Mouse (Mus musculus): ENCODE data around the gene Mapt. TPM values are rescaled to one million over a fixed set of nuclear protein-coding genes. Genes with fewer than 3 reads are reported as not detected.
A peak's percentile ranks its signal among the peaks of the same experiment; 100 is the strongest.

Gene Mapt
- polyA plus RNA-seq, 1 experiment from 2014 or later, result 1,075 TPM

DNA sequence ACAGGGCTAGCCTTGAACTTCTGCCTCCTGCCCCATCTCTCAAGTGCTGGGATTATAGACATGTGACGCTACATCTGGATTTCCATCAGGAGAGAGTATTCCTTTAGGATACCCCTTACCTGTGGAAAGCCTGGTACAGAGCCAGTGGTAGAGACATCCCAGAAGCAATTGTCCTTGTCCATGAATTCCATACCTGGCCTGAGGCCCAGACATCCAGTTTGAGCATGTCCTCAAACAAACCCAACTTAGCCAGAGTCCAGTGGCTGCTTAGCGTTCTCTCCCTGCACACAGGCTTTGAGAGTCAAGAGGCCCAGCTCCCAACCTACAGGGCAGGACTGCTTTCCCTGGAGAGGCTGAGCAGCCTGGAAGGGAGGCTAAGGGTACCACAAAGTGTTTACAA, 25.0 kb downstream of the Mapt start:
- Histone ChIP-seq H3K4me2 (no peak overlapping the region), H3K36me3 (no peaks in the 10 kb centered on the region; the same call in 1 of the 2 replicates), H3K9ac (replicated peaks) (no peak overlapping the region), H3K27me3 (replicated peaks) (no peaks in the 10 kb centered on the region), H3K27ac (replicated peaks) (no peak overlapping the region), H3K4me1 (peaks cover 14% of the 10 kb centered on the region), H3K4me3 (replicated peaks) (no peak overlapping the region), H3K9me3 (replicated peaks) (no peaks in the 10 kb centered on the region)
- WGBS, result 93% methylated on average over 2 of the region's 2 CpGs
- no peak for ATAC-seq (ENCODE audit: low FRiP score)

DNA sequence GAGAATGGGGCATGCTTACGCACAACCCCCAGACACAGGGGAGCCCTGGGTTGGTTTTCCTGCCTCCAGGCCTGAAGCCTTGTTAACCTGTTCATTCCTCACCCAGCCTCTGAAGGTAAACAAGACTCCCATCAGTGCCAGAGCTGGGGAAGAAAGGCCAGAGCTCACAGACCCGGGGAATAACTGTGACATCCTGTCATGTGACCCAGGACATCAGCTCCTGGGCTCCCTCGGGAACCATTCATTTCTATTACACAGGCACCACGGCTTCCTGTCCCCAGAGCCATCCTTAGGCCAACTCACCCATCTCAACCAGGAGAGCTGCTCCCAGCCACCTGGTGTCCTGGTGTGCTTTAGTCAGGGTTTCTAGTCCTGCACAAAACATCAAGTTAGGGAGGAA, 27.8 kb downstream of the Mapt start:
- H3K9ac ChIP-seq (replicated peaks), result no peak overlapping the region
- WGBS, result 33% methylated on average over 4 of the region's 4 CpGs
- H3K4me3 ChIP-seq (replicated peaks), result no peak overlapping the region
- H3K4me1 ChIP-seq, result peaks cover 13% of the 10 kb centered on the region
- no peak overlapping the region for H3K27ac ChIP-seq (replicated peaks)
- no peaks in the 10 kb centered on the region; the same call in 1 of the 2 replicates for H3K36me3 ChIP-seq
- ATAC-seq (ENCODE audit: low FRiP score), result no peak
- H3K4me2 ChIP-seq, result no peak overlapping the region
- H3K27me3 ChIP-seq (replicated peaks), result no peaks in the 10 kb centered on the region
- H3K9me3 ChIP-seq (replicated peaks), result no peaks in the 10 kb centered on the region

DNA sequence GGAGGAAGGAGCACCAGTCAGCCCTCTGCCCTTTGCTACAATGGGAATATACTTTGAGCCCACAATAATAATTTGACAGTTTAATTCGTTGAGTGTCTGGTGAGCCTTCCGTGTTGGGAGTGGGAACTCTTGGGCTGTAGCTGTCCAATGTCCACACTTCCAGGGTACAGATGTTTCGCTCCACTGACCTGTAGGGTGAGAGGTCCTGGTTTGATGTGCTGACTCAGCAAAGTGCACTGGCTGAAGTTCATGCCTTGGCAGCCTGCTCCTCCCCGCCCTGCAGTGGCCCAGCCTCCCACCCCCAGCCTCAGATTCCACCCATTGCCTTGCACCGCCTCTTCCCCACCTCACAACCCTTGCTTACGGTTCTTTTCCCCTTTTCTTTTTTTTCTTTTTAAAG, 33.5 kb downstream of the Mapt start:
- H3K9me3 ChIP-seq (replicated peaks), result no peaks in the 10 kb centered on the region
- 85% methylated on average over 6 of the region's 6 CpGs for WGBS
- H3K4me3 ChIP-seq (replicated peaks), result no peak overlapping the region
- H3K27me3 ChIP-seq (replicated peaks), result no peaks in the 10 kb centered on the region
- H3K27ac ChIP-seq (replicated peaks), result no peak overlapping the region
- no peak overlapping the region for H3K9ac ChIP-seq (replicated peaks)
- H3K4me2 ChIP-seq, result no peak overlapping the region
- H3K4me1 ChIP-seq, result no peaks in the 10 kb centered on the region
- ATAC-seq (ENCODE audit: low FRiP score), result no peak
- no peaks in the 10 kb centered on the region for H3K36me3 ChIP-seq

DNA sequence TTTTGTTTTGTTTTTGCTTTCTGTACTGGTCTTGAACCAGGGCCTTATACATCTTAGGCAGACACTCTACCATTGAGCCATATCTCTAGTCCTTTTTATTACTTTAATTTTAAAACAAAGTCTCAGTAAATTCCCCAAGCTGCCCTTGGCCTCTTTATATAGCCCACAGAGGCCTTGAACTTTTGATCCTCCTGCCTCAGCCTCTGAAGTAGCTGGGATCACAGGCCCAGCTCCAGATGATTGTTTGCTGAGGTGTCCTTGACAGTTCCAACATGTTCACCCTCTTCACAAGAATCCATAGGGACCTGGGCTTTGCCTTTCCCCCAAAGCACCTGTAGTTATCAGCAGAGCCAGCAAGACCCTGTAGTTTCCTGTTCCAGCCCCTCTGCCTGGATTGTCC, 34.5 kb downstream of the Mapt start:
- ATAC-seq (ENCODE audit: low FRiP score), result no peak
- no peak overlapping the region for H3K9ac ChIP-seq (replicated peaks)
- no peaks in the 10 kb centered on the region for H3K9me3 ChIP-seq (replicated peaks)
- H3K36me3 ChIP-seq, result no peaks in the 10 kb centered on the region
- no peak overlapping the region for H3K4me2 ChIP-seq
- no peaks in the 10 kb centered on the region for H3K4me1 ChIP-seq
- H3K4me3 ChIP-seq (replicated peaks), result no peak overlapping the region
- no peaks in the 10 kb centered on the region for H3K27me3 ChIP-seq (replicated peaks)
- no peak overlapping the region for H3K27ac ChIP-seq (replicated peaks)

DNA sequence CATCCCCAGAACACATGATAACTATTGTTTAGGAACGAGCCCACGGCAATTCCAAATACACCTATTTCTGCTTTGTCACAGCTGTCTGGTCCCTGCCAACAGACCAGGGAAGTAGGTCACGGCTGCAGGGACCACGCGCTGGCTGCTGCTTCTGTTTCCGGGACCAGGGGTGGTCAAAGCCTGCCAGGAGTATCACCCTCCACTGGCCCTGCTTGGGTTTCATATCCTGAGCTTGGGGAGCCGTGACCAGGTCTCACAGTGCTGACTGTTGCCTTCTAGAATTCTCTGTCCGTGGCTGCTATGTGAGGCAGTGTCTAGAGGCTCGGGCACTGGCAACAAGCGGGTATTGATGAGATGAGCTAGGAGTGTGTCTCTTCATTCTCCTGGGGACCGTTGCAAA, 36.2 kb downstream of the Mapt start:
- H3K4me2 ChIP-seq, result no peak overlapping the region

DNA sequence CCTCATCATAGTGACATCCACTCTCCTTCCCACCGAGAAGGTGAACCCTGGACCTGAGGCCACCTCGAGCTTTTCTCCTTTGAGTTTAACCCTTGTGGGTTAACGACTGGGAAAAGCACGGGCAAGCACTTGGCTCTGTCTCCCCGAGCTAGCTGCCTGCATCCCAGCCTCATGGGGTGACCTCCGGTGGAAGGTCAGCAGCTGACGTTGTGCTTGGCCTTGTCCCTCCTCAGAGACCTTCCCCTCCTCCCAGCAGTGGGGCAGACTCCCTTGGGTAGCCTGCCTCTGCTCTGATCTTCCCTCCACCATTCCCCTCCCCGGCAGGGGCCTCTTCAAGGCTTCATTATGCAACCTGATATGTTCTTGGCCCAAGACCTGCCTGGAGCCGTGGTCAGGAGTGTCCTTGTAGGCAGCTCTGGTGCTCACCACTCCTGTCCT, 38.2 kb downstream of the Mapt start:
- Histone ChIP-seq H3K4me2 (no peak overlapping the region), H3K9ac (replicated peaks) (no peak overlapping the region), H3K4me1 (peaks cover 10% of the 10 kb centered on the region), H3K4me3 (replicated peaks) (no peak overlapping the region), H3K36me3 (no peaks in the 10 kb centered on the region), H3K27me3 (replicated peaks) (no peaks in the 10 kb centered on the region), H3K27ac (replicated peaks) (no peak overlapping the region), H3K9me3 (replicated peaks) (no peaks in the 10 kb centered on the region)
- ATAC-seq (ENCODE audit: low FRiP score), result no peak
- WGBS, result 63% methylated on average over 9 of the region's 9 CpGs

More for the DNA sequence above, 36.2 kb downstream of the Mapt start:
- H3K36me3 ChIP-seq, result no peaks in the 10 kb centered on the region
- no peak overlapping the region for H3K9ac ChIP-seq (replicated peaks)
- peaks cover 8% of the 10 kb centered on the region for H3K4me1 ChIP-seq
- ATAC-seq (ENCODE audit: low FRiP score), result no peak
- 0 out of 2 replicates have a peak overlapping the region, but pooled peaks have one; percentile 0 for H3K27ac ChIP-seq (replicated peaks)
- H3K9me3 ChIP-seq (replicated peaks), result no peaks in the 10 kb centered on the region
- H3K4me3 ChIP-seq (replicated peaks), result no peak overlapping the region
- no peaks in the 10 kb centered on the region for H3K27me3 ChIP-seq (replicated peaks)
- WGBS, result 79% methylated on average over 11 of the region's 11 CpGs

DNA sequence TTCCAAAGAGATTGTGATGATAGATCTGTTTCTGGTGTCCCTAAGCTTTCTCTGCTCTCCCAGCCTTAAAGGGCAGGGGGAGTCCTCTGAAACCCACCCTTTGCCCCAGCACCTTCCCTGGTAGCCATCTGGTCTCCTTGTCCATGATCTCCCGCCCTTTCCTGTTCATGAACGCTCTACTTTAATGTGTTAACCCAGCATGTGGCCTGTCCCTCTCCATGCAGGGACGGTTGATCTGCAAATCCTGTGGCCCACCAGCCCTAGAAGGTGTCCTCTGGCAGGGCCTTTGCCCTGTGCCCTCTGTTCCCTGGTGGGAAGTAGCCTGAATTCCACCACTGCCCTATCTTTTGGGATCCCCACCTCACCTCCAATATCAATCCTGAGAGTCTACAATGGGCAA, 39.3 kb downstream of the Mapt start:
- Histone ChIP-seq H3K4me2 (no peak overlapping the region), H3K9ac (replicated peaks) (no peak overlapping the region), H3K9me3 (replicated peaks) (no peaks in the 10 kb centered on the region), H3K27me3 (replicated peaks) (no peaks in the 10 kb centered on the region), H3K36me3 (no peaks in the 10 kb centered on the region), H3K27ac (replicated peaks) (no peak overlapping the region), H3K4me1 (peaks cover 10% of the 10 kb centered on the region), H3K4me3 (replicated peaks) (no peak overlapping the region)
- ATAC-seq (ENCODE audit: low FRiP score), result no peak
- 87% methylated on average over 3 of the region's 3 CpGs for WGBS

DNA sequence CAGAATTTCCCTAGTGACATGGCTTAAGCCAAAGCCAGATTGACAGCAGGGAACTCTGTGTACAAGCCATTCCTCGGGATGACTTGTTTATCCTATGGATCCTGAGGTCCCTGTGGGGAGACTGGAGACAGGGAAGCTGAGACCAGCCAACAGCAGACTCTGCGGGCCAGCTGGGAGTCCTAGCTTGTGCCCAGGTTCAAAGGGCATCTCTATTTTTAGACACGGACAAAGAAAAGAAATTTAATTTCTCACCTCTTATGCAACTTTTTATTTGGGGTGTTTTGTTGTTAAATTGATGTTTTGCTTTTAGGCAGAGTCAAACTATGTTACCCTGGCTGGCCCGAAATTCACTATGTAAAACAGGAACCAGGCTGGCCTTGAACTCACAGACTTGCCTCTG, 39.7 kb downstream of the Mapt start:
- H3K27me3 ChIP-seq (replicated peaks), result no peaks in the 10 kb centered on the region
- 85% methylated on average over 4 of the region's 4 CpGs for WGBS
- no peak overlapping the region for H3K9ac ChIP-seq (replicated peaks)
- no peak overlapping the region for H3K27ac ChIP-seq (replicated peaks)
- no peak overlapping the region for H3K4me3 ChIP-seq (replicated peaks)
- peaks cover 10% of the 10 kb centered on the region for H3K4me1 ChIP-seq
- H3K9me3 ChIP-seq (replicated peaks), result no peaks in the 10 kb centered on the region
- no peaks in the 10 kb centered on the region for H3K36me3 ChIP-seq
- ATAC-seq (ENCODE audit: low FRiP score), result no peak
- no peak overlapping the region for H3K4me2 ChIP-seq

DNA sequence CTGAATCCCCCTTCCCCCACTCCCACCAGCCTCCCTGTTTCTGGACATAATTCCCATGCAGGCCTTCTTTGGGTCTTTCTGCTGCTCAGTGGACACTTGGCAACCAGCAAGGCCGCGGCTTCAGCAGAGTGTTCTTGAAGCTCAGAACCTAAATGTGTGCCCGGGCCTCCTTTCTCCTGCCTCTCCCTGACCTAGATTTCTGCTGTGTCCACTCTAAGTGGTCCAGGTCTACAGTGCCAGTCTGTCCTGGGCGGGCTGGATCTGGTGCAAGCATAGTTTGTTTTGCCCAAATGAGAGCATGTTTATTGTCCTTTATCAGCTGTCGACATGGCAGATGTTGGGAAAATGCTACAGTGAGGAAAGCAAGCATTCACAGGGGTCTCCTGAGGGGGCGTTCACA, 40.7 kb downstream of the Mapt start:
- 75% methylated on average over 6 of the region's 6 CpGs for WGBS
- 0 out of 2 replicates have a peak overlapping the region, but pooled peaks have one; percentile 13 for H3K27ac ChIP-seq (replicated peaks)
- ATAC-seq (ENCODE audit: low FRiP score), result no peak

DNA sequence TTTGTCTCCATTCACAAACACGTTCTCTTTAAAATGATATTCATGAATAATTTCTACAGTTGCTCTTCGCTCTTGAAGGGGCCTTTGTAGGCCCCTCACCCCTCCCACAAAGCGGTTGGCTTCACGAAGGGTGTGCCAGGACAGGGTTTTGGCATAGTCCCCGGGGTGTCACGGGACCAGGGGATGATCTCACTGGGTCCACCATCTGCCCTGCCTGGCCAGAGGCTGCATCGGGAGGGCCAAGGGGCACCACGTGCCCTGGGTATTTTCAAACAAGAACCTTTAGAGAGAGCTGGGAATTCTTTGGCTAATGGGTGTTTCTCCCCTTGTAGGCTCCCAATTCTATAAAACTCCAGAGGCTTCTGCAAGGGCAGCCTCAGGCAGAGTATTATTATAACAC, 41.2 kb downstream of the Mapt start:
- Histone ChIP-seq H3K27me3 (replicated peaks) (no peaks in the 10 kb centered on the region), H3K27ac (replicated peaks) (no peak overlapping the region), H3K36me3 (no peaks in the 10 kb centered on the region), H3K9ac (replicated peaks) (no peak overlapping the region), H3K4me1 (peaks cover 10% of the 10 kb centered on the region), H3K4me2 (no peak overlapping the region), H3K4me3 (replicated peaks) (no peak overlapping the region), H3K9me3 (replicated peaks) (no peaks in the 10 kb centered on the region)
- WGBS, result 59% methylated on average over 8 of the region's 8 CpGs
- ATAC-seq (ENCODE audit: low FRiP score), result no peak

More for the DNA sequence above, 40.7 kb downstream of the Mapt start:
- no peaks in the 10 kb centered on the region for H3K36me3 ChIP-seq
- H3K9me3 ChIP-seq (replicated peaks), result no peaks in the 10 kb centered on the region
- H3K4me3 ChIP-seq (replicated peaks), result no peak overlapping the region
- H3K4me1 ChIP-seq, result peaks cover 10% of the 10 kb centered on the region
- no peak overlapping the region for H3K4me2 ChIP-seq
- H3K27me3 ChIP-seq (replicated peaks), result no peaks in the 10 kb centered on the region
- H3K9ac ChIP-seq (replicated peaks), result no peak overlapping the region

DNA sequence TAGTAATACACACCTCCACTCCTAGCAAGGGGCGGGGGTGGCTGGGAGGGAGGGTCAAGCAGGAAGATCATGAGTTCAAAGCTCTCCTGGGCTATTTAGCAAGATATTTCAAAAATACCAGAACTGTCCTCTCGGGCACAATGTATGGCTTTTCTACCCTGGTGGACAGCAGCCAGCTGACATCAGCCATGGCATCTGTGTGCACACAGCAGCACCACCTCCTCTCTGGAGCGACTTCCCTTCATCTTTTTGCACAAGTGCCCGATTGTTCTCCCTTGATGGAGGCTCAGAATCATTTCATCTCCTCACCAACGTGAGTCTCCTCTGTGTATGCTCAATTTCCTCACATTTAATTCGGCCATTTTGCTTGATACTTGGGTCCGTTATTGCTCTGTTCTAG, 44.6 kb downstream of the Mapt start:
- H3K4me1 ChIP-seq, result peaks cover 15% of the 10 kb centered on the region
- H3K9ac ChIP-seq (replicated peaks), result no peak overlapping the region
- no peak overlapping the region for H3K27ac ChIP-seq (replicated peaks)
- no peaks in the 10 kb centered on the region for H3K27me3 ChIP-seq (replicated peaks)
- no peaks in the 10 kb centered on the region for H3K36me3 ChIP-seq
- H3K9me3 ChIP-seq (replicated peaks), result no peaks in the 10 kb centered on the region
- ATAC-seq (ENCODE audit: low FRiP score), result no peak
- H3K4me3 ChIP-seq (replicated peaks), result no peak overlapping the region
- H3K4me2 ChIP-seq, result no peak overlapping the region
- 82% methylated on average over 7 of the region's 7 CpGs for WGBS

DNA sequence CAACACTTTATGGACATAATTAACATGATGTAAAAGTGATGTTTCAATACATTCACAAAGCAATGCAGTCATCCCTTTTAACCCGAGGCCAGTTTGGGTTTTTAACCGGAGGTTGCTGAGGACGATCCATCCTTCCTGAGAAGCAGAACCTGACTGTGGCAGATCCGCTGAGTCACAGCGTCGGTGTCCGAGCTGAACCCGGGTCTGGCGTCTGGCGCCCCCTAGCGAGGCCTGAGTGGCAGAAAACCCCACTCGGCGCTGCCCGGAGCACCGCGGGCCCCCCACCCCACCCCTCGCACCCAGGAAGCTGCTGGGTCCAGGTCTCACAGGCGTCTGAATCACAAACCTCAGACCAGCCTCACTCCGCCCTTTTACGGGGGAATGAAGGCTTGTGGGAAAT, 47.0 kb downstream of the Mapt start:
- H3K9ac ChIP-seq (replicated peaks), result no peak overlapping the region
- H3K9me3 ChIP-seq (replicated peaks), result no peaks in the 10 kb centered on the region
- no peak overlapping the region for H3K4me3 ChIP-seq (replicated peaks)
- H3K27me3 ChIP-seq (replicated peaks), result no peaks in the 10 kb centered on the region
- 8% methylated on average over 20 of the region's 20 CpGs for WGBS
- no peak for ATAC-seq (ENCODE audit: low FRiP score)
- H3K36me3 ChIP-seq, result peaks cover 14% of the 10 kb centered on the region
- peaks cover 4% of the 10 kb centered on the region; the same call in 1 of the 2 replicates for H3K4me1 ChIP-seq
- 0 out of 2 replicates have a peak overlapping the region, but pooled peaks have one; percentile 11 for H3K4me2 ChIP-seq
- no peak overlapping the region for H3K27ac ChIP-seq (replicated peaks)

DNA sequence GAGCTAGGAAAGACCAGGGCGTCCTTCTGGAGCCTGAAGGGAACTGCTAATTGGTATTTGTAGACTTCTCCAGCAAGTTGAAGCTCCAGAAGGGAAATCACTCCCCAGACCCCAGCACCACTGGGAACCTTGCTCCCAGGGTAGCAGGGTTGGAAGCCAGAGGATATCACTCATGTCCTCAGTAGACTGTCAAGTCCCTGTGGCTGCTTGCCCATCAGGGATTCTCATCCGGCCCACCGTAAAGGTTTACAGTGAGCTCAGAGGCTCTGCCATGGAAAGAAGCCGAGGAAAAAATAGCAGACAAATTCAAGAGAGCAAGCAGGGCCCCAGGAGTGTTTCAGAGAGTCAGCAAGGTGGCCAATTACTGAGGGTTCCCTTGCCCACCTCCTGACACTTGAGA, 47.9 kb downstream of the Mapt start:
- peaks cover 14% of the 10 kb centered on the region for H3K36me3 ChIP-seq
- no peak for ATAC-seq (ENCODE audit: low FRiP score)
- H3K27me3 ChIP-seq (replicated peaks), result no peaks in the 10 kb centered on the region
- H3K4me3 ChIP-seq (replicated peaks), result no peak overlapping the region
- WGBS, result 60% methylated on average over 4 of the region's 4 CpGs
- no peak overlapping the region for H3K4me2 ChIP-seq
- H3K27ac ChIP-seq (replicated peaks), result no peak overlapping the region
- H3K4me1 ChIP-seq, result peaks cover 4% of the 10 kb centered on the region; the same call in 1 of the 2 replicates
- no peak overlapping the region for H3K9ac ChIP-seq (replicated peaks)
- no peaks in the 10 kb centered on the region for H3K9me3 ChIP-seq (replicated peaks)

Measured in neural tube, embryonic 15.5 days (tissue).